Mouse (Mus musculus): ENCODE results near the gene Cnga3.

Cnga3 gene

DNA sequence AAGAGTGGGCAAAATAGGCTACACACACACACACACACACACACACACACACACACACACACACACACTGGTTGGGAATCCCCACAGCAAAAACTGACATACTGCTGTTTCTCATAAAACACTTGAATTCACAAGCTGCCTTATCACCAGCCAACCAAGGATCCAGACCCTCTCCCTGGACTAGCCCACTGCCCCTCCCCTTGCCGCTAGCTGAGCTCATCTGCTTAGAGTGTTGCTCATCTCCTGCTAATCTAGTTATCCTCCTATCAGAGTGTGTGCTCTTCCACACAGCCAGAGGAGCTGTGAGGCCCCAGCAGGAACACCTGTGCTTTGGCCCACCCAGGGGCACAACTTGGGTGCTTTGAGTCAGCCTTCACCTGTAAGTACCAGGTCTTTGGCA is at the start of gene Cnga3:
Gene Cnga3, plus strand, starts transcription at position 291 of the 400 bp plus-strand sequence.
- no peak for DNase-seq (ENCODE audit: low spot score)

DNA sequence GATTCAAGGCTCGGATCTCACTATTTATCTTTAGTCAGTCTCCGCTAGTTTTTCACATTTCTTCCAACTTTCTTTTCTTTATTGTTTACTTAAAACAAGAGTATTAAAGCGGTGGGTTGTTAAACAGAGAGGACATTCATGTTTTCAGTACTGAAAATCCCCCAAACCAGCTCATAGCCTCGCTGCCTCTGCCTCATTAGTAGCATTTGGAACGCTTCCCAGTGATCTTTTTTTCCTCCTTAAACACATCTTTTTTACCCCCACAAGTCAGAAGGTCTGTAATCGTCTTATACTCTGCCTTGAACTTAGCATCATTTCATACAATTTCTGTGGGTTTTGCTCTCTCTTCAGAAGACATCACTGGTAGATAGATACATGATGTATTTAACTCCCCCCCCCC is 48.2 kb upstream of the Cnga3 start:
- no peak for DNase-seq (ENCODE audit: low spot score)

DNA sequence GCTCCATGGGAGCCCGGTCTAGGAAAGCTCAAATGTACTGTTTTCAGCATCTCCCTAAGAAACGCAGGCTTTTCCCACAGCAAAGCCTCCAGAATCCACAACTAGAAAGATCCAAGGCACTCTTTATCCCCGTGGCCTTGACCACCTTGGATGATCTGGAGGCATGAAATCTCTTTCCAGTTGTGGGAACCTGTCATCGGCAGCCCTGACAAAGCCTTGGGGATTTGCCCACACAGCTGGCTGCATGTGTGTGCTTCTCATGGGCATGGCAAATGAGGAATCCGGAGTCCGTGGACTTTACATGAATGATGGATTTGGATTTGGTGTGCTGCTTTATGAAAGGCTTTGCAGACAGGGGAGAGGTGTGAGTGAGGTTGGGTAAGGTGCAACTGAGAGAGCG is 46.3 kb upstream of the Cnga3 start:
- DNase-seq (ENCODE audit: low spot score) = no peak

DNA sequence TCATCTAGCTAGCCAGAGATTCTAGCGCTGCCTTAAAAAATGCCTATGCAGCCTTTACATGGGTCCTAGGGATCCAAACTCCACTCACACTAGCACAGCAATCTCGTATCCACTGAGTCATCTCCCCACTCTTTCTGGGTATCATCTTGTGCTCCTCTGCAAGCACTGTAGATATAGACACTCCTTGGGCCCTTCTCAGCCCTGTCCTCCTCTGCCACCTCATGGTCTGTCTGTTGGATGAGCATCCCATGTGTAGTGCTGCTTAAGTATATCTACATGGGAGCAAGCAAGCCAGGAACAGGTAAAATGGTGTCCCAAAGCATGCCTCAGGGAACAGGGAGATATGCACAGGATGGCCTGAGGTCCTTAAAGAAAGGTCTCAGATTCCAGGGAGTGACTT is 36.4 kb upstream of the Cnga3 start:
- DNase-seq (ENCODE audit: low spot score) = no peak

DNA sequence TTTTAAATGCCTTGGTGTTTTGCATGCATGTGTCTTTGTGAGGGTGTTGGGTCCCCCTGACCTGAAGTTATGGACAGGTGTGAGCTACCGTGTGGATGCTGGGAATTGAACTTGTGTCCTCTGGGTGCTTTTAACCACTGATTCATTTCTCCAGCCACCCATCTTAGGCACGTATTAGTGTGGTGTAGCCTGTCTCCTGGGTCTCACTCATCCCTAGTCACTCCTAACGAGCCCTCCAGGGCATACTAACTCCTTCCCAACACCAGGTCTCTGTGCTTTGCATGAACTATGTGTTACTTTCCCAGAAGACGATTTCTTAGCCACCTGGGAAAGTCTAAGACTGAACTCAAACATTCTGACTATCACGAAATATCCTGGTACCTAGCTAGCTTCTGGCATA is 34.4 kb upstream of the Cnga3 start:
- DNase-seq (ENCODE audit: low spot score) = no peak

DNA sequence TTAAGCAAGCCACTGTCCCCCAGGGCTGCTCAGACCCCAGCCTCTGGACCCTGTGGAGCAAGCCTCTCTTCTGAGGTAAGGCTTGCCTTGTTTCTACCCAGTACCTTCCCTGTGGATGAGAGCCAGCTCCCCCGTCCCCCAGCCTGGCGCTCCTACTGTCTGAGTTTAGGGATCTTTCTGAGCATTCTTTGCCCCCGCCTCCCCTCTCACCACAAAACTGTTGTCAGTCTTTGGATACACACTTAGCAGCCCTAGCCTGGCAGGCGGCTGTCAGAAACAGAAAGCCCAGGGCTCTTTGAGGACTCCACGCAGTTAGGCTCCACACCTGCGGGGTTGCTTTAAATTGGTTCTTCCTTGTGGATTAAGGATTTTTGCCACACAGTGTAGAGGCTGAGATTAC is 27.2 kb upstream of the Cnga3 start:
- DNase-seq (ENCODE audit: low spot score) = no peak

DNA sequence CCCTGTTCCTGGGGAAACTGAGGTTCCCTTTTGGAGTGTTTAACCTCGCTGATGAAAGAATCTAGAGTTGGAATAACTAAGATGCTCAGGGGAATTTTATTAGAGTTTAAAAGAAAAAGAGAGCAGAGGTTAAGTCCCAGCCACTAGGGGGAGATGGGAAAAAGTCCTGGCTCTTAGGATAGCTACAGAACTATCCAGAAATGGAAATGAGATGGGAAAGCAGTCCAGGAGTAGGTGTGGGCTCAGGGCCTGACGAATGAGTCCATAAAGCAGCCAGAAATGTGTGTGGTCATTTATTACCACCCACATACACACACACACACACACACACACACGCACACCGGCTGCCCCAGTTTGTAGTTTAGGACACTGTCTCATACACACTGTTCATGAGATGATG is 19.6 kb upstream of the Cnga3 start:
- no peak for DNase-seq (ENCODE audit: low spot score)

DNA sequence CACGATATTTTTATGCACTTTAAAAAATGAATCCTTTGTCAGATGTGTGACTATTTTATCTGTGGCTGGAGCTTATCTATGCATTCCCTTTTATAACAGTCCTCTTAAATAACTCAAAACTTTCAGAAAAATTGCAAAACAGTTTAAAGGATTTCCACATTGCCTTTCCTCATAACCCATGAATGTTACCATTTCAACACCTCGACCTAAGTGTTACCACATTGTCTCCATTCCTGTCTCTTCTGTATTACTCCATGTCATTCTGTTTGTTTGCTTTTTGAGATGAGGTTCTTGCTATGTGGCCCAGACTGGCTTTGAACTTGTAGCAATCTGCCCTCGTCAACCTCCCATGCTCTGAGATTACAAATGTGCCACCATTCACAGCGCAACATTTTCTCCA is 12.8 kb upstream of the Cnga3 start:
- DNase-seq (ENCODE audit: low spot score) = no peak

DNA sequence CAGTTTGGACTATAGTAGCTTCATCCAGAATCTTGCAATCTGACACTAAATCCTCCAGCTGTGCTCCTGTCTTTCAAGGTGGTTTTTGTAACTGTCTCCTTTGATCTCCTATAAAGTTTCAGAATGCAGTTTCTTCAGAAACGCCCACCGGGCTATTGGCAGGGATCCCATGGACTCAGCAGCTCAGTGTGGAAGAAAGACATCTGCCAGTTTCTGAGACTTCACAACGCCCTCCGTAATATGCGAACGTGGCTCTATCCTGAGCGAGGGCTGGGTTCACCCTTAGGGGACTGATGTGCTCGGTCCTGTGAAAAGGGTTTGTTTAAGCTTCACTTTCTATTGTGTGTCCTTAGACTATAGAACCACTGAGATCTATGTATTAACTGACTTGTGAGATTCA is 6.5 kb upstream of the Cnga3 start:
- DNase-seq (ENCODE audit: low spot score) = no peak

DNA sequence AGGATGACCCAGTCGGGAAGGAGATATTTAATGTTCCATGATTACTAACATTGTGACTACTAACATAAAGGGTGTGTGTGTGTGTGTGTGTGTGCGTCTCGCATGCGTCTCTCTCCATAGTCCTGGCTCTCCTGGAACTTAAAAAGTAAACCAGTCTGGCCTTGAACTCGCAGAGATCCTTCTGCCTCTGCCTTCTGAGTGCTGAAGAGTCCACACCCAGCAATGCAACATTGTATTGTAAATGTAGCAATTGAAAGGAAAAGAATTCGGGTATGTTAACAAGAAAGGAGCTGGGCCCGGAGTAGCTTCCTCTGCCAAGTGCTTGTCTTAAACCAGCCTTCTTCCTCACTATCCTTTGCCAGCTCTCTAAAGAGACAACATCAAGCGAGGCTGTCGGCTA is 1.9 kb upstream of the Cnga3 start:
- no peak for DNase-seq (ENCODE audit: low spot score)

DNA sequence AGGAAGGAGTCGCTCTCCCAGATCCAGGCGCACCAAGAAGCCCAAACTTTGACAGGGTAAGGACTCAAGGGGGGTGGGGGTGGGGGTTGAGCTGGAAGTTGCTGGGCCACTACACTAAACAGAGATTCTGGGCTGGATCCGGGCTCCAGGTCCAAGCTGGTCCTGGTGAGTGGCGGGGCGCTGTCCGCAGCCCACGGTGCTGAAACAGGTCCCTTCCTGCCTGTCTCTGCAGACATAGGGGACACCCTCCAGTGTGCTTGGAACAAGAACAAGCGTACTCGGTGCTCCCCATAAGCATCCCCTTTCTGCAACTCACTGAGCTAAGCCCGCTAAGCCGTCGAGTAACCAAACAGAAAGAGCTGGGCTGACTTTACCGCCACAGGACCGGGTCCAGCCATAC is 4.2 kb downstream of the Cnga3 start:
- peak; percentile 44 for DNase-seq (ENCODE audit: low spot score)

DNA sequence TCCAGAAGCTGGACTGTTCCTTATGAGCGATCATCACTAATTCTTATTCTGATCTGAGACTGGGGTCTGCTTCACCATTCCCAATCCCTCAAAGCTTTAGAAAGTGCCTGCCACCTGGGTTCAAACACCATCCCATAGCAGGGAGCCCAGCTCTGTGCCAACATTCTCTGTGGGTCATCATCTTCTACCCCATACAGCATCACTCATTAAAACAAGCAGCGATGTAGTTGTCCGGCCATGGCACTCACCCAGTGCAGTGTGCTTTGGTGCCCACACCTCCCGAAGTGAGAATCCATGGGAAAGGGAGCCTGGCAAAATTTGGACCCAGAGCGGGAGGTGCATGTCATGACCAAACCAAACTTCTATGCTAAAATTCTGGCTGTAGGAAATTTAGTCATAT is 5.4 kb downstream of the Cnga3 start:
- DNase-seq (ENCODE audit: low spot score) = no peak

DNA sequence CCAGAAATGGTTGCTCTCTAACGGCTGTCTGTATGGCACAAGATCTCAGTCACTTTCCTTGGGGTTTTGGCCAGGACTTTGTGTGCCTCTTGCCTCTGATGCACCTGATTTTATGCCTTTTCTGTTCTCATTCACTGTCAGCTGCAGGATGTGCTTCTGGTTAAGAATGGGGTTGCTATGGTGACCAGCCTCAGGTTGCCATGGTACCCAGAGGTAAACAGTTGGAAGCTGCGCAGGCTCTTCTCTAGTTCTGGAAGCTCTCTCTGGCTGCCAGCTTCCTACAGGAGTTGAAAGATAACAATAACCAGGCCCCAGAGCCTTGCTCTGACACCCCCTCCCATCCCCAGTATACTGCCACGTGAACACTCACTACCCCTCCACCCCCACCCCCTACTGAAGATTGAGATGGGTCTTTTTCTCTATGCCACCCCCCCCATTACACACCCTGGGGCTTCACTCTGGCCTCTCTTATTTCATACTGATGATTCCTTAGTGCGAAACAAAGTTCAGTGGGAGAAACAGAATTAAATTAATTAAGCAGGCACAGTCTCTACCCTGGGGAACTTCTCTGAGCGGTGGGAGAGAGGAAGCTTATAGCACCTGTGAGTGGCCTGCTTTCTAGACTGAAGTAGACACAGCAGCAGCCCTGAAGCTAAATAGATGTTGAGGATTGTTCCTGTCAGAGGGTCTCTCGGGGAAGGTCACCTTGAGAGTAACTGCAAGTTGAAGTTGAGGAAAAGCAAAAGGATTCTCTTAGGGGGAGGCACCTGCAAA is 6.1 kb downstream of the Cnga3 start:
- DNase-seq (ENCODE audit: low spot score) = peak; percentile 43

DNA sequence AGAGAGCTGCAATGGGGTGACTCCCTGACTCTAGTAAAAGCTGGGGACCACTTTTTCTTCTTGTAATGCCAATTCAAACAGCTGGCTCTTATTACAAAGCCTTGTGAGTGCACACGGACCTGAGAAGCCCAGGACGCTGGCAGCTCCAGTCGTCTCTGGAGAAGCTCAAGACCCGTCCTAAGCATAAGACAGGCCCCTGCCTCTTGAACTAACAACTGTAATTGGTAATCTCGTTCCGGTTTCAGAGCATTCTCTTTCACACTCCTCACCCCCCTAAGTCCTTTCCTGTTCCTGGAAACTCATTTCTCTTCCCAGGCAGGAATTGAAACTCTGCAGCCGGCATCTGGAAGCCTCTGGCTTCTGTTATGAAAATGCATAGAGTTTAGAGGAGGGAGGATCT is 7.8 kb downstream of the Cnga3 start:
- DNase-seq (ENCODE audit: low spot score) = no peak

DNA sequence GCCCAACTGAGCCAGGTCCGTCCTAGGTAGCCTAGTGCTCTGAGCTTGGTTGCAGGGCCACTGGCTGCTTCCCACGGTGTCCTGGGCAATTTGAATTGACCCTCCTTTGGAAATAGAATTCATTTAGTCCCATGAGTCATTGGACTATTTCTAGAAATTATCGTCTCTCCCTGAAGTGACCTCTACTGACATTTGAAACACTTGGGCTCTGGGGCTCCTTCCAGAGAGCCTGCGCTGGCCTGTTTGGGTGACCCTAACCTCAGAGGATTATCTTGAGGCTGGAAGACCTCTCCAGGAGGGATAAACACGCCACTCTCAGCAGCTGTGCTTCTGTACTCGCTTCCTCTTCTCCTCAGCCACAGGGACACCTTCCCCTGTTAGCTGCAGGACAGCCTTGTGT is 16.2 kb downstream of the Cnga3 start:
- no peak for DNase-seq (ENCODE audit: low spot score)

DNA sequence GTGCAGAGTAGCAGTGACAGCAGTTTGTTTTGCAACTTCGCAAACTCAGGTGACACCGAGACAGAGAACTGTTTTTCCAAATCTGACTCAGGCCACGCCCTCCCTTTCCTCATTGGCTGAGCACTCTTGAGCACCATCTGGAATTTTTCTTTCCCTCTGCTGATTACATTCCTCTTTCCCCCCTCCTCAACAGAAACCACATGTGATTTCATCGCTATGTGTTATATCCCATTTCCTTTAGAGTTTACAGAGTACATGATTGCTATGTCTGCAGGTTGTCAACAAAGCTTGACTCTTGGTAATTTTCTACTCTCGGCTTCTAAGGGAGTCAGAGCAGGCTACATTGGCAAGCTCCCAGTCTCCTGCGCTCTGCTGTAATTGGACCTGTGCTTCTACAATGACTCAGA is 17.1 kb downstream of the Cnga3 start:
- no peak for DNase-seq (ENCODE audit: low spot score)

DNA sequence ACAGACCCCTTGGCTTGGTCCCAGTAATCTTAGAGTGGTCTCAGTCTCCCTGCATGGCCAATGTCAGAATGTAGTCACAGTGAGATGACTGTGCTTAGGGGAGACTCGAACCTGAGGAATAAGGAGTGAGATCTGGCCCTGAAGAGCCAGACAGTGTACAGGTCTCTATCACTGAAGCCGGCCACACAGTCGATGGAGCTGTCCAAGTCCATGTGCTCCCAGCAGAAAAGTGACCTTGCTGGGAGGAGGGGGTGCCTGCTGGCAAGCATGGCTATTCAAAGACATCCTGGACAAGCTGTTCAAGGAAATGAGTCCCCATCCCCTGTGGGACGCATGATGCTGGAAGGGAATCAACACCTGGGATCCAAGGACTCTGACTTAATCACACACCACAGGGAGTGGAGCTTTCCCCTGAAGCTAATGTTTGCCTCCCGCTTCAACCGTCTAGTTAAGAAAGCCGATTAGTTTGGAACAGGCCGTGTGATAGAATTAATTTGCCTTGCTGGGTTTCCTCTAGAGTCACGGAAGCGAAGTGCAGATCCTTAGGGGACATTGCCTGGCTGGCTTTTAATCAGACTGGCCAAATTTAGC is 24.9 kb downstream of the Cnga3 start:
- DNase-seq (ENCODE audit: low spot score) = no peak

DNA sequence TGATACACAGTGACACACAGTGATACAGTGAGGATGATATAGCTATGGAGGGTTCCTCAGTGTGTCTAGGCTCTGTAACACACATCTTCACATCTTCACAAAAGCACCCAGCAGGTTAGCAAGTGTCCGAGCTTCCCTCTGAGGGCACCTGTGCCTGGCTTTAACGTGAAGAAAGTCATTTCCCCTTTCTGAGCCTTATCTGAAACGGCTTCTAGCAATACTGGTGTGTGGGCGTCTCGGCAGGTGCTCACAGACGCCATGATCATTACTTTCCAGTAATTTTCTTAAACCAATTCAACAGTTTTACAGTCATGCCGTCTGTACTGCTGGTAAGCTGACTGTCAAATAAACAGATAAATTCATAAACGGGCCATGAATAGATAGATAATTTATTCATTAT is 28.0 kb downstream of the Cnga3 start:
- DNase-seq (ENCODE audit: low spot score) = no peak

DNA sequence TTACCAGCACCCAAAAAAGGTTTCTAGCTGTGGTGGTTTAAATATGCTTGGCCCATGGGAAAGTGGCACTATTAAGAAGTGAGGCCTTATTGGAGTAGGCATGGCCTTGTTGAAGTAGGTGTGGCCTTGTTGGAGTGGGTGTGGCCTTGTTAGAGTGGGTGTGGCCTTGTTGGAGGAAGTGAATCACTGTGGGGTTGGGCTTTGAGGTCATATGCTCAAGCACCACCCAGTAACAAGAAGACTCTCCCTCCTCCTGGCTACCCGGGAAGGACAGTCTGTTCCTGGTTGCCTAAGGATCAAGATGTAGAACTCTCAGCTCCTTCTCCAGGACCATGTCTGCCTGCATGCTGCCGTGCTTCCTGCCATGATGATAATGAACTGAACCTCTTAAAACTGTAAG is 32.2 kb downstream of the Cnga3 start:
- DNase-seq (ENCODE audit: low spot score) = no peak

DNA sequence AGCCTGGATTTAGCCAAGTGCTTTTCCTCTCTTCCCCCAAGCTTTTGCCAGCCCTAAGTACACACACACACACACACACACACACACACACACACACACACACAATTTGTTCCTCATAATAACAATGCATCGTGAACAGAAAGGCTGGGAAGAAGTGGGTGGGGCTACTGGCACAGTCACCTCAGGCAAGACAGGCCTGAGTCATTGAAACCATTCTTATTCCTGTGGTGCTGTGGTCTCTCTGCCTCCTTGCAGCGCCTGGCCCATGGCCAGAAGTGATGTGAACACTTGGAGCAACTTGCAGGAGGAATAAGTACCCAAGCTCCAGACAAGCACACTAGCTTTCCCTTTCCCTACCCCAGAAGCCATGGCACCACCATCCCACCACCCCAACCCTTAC is 34.2 kb downstream of the Cnga3 start:
- no peak for DNase-seq (ENCODE audit: low spot score)

DNA sequence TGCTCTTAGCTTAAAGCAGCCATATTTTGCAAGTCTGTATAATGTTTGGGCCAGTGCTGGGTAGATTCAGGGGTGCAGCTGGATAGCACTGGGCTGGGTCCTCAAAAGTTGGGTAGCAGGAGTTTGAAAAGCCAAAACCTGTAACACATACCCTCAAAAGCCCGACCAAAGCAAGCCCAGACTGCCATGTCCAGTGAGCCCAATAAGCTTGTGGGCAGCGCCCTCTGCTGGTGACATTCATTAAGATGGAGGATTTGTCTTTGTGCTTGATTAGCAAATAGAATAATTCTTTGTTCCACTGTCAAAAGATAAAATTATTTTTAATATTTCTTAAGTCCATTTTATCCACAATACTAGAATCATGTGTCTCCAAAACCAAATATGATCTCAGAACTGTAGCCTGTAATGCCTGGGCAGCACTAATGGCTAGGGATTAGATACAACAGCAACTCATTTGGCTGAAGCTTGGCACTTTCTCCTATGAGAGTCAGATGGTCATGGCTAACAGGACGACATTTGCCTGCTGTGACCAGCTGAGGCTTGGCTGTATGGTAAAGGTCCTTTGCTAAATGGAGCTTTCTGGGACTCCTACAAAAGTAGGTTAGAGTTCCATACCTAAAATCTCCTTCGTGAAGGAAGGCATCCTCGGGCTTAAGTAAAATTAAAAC is 36.5 kb downstream of the Cnga3 start:
- DNase-seq (ENCODE audit: low spot score) = peak; percentile 49

DNA sequence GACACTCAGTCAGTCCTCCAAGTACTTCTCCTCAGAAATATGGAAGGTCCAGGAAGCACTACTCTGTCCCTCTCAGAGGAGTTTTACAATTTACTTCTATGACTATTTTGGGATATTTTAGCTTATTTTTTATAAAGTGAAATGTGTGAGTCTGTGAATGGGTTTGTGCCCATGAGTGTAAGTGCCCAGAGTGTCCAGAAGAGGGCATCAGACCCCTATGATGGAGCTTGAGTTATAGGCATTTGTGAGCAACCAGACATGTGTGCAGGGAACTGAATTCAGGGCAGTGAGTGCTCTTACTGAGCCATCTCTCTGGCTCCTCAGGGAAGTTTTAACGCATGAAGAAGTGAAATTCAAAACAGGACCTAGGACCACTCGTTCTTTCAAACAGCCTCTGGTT is 44.2 kb downstream of the Cnga3 start:
- DNase-seq (ENCODE audit: low spot score) = no peak

DNA sequence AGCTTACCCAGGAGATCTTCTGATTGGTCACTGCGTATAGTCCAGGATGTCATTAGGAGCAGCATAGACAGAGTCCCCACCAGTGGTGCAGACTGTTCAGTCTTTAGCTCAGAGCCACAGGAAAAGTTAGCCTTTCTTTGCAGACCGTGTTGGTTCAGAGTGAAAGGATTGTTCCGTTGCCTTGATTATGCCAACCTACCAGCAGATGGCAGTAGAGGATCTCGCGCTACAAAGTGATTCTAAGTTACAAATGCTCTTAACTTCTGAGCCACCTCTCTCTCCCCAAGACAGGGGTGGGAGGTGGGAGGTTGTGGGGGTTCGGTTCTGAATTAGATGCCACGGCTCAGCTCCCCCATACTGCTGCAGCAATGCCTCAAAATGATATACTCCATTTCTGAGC is 58.2 kb downstream of the Cnga3 start:
- DNase-seq (ENCODE audit: low spot score) = peak; percentile 25

DNA sequence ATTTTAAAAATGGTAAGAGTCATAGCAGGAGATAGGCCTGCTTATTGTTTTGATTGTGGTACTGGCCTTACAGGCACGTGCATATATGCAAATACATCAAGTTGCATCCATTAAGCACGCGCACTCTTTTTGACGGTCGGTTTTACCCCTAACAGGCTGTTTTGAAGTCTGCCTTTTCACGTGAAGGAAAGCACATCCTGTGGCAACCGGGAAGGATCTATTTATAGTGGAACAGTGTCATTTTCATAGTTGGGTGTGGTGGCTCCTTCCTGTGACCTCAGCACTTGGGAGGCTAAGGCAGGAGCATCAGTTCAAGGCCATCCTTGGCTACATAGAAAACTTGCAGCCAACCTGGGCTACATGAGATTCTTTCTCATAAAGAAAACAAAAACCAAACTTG is 72.3 kb downstream of the Cnga3 start:
- no peak for DNase-seq (ENCODE audit: low spot score)
